Mouse (Mus musculus) hindbrain, embryonic 16.5 days (tissue): ENCODE results near the gene Fbxo2. TPM values are rescaled to one million over a fixed set of nuclear protein-coding genes. Genes with fewer than 3 reads are reported as not detected.
A peak's percentile ranks its signal among the peaks of the same experiment; 100 is the strongest.
"Not testable (repeated sequence)": the region's sequence is repeated elsewhere in the genome, so short reads cannot be mapped to it uniquely, and the experiment has no call there.

Experiments
- ATAC-seq: fragments of 200-750 bp; cut with Nextera tagmentation; 2 replicates; pipeline ENCODE4 v1.8.0; 2017; ENCODE audit warnings: moderate TSS enrichment, moderate library complexity
- H3K27ac ChIP-seq: fragments of 300-500 bp; sonication (generic); 2 replicates; pipeline ENCODE4 v1.5.1; 2014; ENCODE audit warnings: low read depth, mild to moderate bottlenecking, control low read depth, low read length, moderate library complexity
- H3K27me3 ChIP-seq: fragments of 300-500 bp; sonication (generic); replicated peaks from 2 replicates; pipeline ENCODE4 v1.6.1; 2014; ENCODE audit warnings: low read length; ENCODE audit not compliant: control insufficient read depth, insufficient read depth
- H3K36me3 ChIP-seq: fragments of 300-500 bp; sonication (generic); 2 replicates; pipeline ENCODE4 v1.6.1; 2014; ENCODE audit warnings: mild to moderate bottlenecking, low read length, moderate library complexity, mixed read lengths; ENCODE audit not compliant: control insufficient read depth, insufficient read depth
- H3K4me1 ChIP-seq: fragments of 300-500 bp; sonication (generic); 2 replicates; pipeline ENCODE4 v1.6.1; 2014; ENCODE audit warnings: low read depth, low read length; ENCODE audit not compliant: control insufficient read depth, insufficient read depth
- H3K4me2 ChIP-seq: fragments of 300-500 bp; sonication (generic); 2 replicates; pipeline ENCODE4 v1.6.1; 2014; ENCODE audit warnings: mild to moderate bottlenecking, low read length, control low read depth, moderate library complexity
- H3K4me3 ChIP-seq: fragments of 300-500 bp; sonication (generic); 2 replicates; pipeline ENCODE4 v1.5.1; 2014; ENCODE audit warnings: mild to moderate bottlenecking, low read length, control low read depth, moderate library complexity
- H3K9ac ChIP-seq: fragments of 300-500 bp; sonication (generic); 2 replicates; pipeline ENCODE4 v1.6.1; 2014; ENCODE audit warnings: low read depth, mild to moderate bottlenecking, control low read depth, low read length, moderate library complexity
- H3K9me3 ChIP-seq: fragments of 300-500 bp; sonication (generic); 2 replicates; pipeline ENCODE4 v1.6.1; 2014; ENCODE audit warnings: mild to moderate bottlenecking, low read length, moderate library complexity; ENCODE audit not compliant: control insufficient read depth
- whole genome bisulfite sequencing: fragments of 180-500 bp; shearing (Covaris S2); extraction: QIAGEN DNeasy Blood & Tissue Kit; methylation state at CpG from one replicate; pipeline ENCODE4 v1.1.7; 2014; 5-methylcytosine and 5-hydroxymethylcytosine counted together
- polyA plus RNA-seq: library from polyadenylated mRNA; unstranded; fragments of >200 nt; fragmentation: Nextera tagmentation; extraction: Ambion mirVana; gene quantifications from 2 replicates; pipeline ENCODE4 v1.2.1, GENCODE M21; 2015

The Fbxo2 gene
- polyA plus RNA-seq, 1 experiment from 2014 or later, result 31.1 TPM

DNA sequence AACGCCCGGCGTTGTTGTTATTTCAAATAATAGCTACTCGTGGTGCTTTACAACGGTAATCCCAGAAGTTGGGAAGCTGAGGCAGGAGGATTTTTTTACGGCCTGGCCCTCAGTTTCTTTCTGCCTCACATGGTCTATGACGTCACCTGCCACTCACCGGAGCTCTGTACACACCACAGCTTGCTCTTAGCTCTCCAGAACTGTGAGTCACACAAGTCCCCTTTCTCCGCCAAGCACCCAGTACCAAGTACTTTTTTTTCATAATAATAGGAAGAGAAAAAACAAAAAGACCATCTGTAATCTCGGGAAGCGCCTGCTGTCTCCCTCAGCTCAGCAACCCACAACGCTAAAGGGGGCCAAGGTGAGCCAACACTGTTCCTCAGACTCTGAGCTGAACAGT, 21.1 kb downstream of the Fbxo2 start:
- peaks cover 3% of the 10 kb centered on the region for H3K27me3 ChIP-seq

GRCm38 (mm10) chr4:148182363-148182762, 21.9 kb downstream of the Fbxo2 start:
- H3K27me3 ChIP-seq, result peaks cover 3% of the 10 kb centered on the region; the same call in 1 of the 2 replicates
- peak; percentile 26 for ATAC-seq
- peaks cover 3% of the 10 kb centered on the region; the same call in 1 of the 2 replicates for H3K4me1 ChIP-seq
- no peak overlapping the region for H3K27ac ChIP-seq
- H3K4me3 ChIP-seq, result no peak overlapping the region
- no peak overlapping the region for H3K4me2 ChIP-seq
- no peak overlapping the region for H3K9ac ChIP-seq
- H3K36me3 ChIP-seq, result no peaks in the 10 kb centered on the region
- 29% methylated on average over 8 of the region's 8 CpGs for WGBS
- no peaks in the 10 kb centered on the region for H3K9me3 ChIP-seq

More for the DNA sequence above, 21.1 kb downstream of the Fbxo2 start:
- Histone ChIP-seq H3K9ac (no peak overlapping the region), H3K36me3 (no peaks in the 10 kb centered on the region), H3K4me1 (peaks cover 3% of the 10 kb centered on the region; the same call in 1 of the 2 replicates), H3K9me3 (no peaks in the 10 kb centered on the region), H3K4me2 (no peak overlapping the region), H3K4me3 (no peak overlapping the region), H3K27ac (no peak overlapping the region)
- WGBS, result 91% methylated on average over 12 of the region's 12 CpGs
- no peak for ATAC-seq

GRCm38 (mm10) chr4:148184564-148184963, 24.1 kb downstream of the Fbxo2 start:
- H3K9ac ChIP-seq, result no peak overlapping the region
- no peaks in the 10 kb centered on the region for H3K36me3 ChIP-seq
- no peaks in the 10 kb centered on the region for H3K9me3 ChIP-seq
- no peak overlapping the region for H3K4me2 ChIP-seq
- no peaks in the 10 kb centered on the region for H3K27me3 ChIP-seq
- peaks cover 3% of the 10 kb centered on the region; the same call in 1 of the 2 replicates for H3K4me1 ChIP-seq
- no peak overlapping the region for H3K27ac ChIP-seq
- ATAC-seq, result 0 out of 2 replicates have a peak, but pooled peaks have one; percentile 32
- WGBS, result 28% methylated on average over 9 of the region's 9 CpGs
- H3K4me3 ChIP-seq, result no peak overlapping the region

GRCm38 (mm10) chr4:148185819-148186218, 25.4 kb downstream of the Fbxo2 start:
- 67% methylated on average over 4 of the region's 4 CpGs for WGBS
- no peak overlapping the region for H3K4me3 ChIP-seq
- no peak overlapping the region for H3K4me2 ChIP-seq
- peaks cover 3% of the 10 kb centered on the region; the same call in 1 of the 2 replicates for H3K4me1 ChIP-seq
- H3K9me3 ChIP-seq, result no peaks in the 10 kb centered on the region
- no peak overlapping the region for H3K9ac ChIP-seq
- H3K36me3 ChIP-seq, result no peaks in the 10 kb centered on the region
- no peak overlapping the region for H3K27ac ChIP-seq
- no peaks in the 10 kb centered on the region for H3K27me3 ChIP-seq
- ATAC-seq, result no peak

DNA sequence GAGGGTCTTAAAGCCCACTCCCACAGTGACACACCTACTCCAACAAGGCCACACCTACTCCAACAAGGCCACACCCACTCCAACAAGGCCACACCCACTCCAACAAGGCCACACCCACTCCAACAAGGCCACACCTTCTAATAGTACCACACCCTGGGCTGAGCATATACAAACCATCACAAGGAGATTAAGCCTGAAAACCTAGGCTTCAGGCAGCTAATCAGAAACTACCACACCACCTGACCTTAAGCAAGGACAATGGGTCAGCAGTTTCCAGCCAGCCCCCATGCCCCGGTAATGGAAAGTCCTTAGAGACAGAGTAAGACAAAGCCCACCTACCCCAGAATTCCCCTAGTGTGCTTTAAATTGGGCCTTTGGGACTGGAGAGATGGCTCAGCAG, 28.3 kb downstream of the Fbxo2 start:
- not testable (repeated sequence) for ATAC-seq, H3K27ac ChIP-seq, H3K9me3 ChIP-seq, H3K9ac ChIP-seq, H3K36me3 ChIP-seq, H3K4me1 ChIP-seq, H3K4me3 ChIP-seq, H3K27me3 ChIP-seq, H3K4me2 ChIP-seq
- WGBS, result 100% methylated on average over 1 of the region's 1 CpGs

- no peak overlapping the region for H3K9ac ChIP-seq
- H3K4me2 ChIP-seq, result no peak overlapping the region
- WGBS, result 33% methylated on average over 11 of the region's 11 CpGs
- ATAC-seq, result no peak
- peaks cover 4% of the 10 kb centered on the region; the same call in 1 of the 2 replicates for H3K4me1 ChIP-seq
- no peak overlapping the region for H3K4me3 ChIP-seq
- H3K36me3 ChIP-seq, result no peaks in the 10 kb centered on the region
- H3K27me3 ChIP-seq, result no peaks in the 10 kb centered on the region
- no peak overlapping the region for H3K27ac ChIP-seq
- H3K9me3 ChIP-seq, result no peaks in the 10 kb centered on the region
Measured at GRCm38 (mm10) chr4:148192707-148193245, 32.4 kb downstream of the Fbxo2 start.

- H3K27ac ChIP-seq, result no peak overlapping the region
- no peak overlapping the region for H3K4me3 ChIP-seq
- no peak overlapping the region for H3K4me2 ChIP-seq
- ATAC-seq, result no peak
- H3K4me1 ChIP-seq, result peaks cover 7% of the 10 kb centered on the region; the same call in 1 of the 2 replicates
- H3K9me3 ChIP-seq, result no peaks in the 10 kb centered on the region
- no peak overlapping the region for H3K9ac ChIP-seq
- no peaks in the 10 kb centered on the region for H3K36me3 ChIP-seq
- H3K27me3 ChIP-seq, result no peaks in the 10 kb centered on the region
Measured at GRCm38 (mm10) chr4:148194400-148194799, 34.0 kb downstream of the Fbxo2 start.

- Histone ChIP-seq H3K9me3 (no peaks in the 10 kb centered on the region), H3K27me3 (no peaks in the 10 kb centered on the region), H3K4me3 (no peak overlapping the region), H3K9ac (no peak overlapping the region), H3K36me3 (no peaks in the 10 kb centered on the region), H3K27ac (no peak overlapping the region), H3K4me1 (0 out of 2 replicates have a peak, but pooled peaks cover 3% of the 10 kb centered on the region), H3K4me2 (no peak overlapping the region)
- WGBS, result 31% methylated on average over 10 of the region's 10 CpGs
- no peak for ATAC-seq
Measured at GRCm38 (mm10) chr4:148198721-148199120, 38.3 kb downstream of the Fbxo2 start.

- no peak overlapping the region for H3K4me2 ChIP-seq
- H3K4me3 ChIP-seq, result no peak overlapping the region
- H3K27me3 ChIP-seq, result no peaks in the 10 kb centered on the region
- no peaks in the 10 kb centered on the region for H3K36me3 ChIP-seq
- H3K27ac ChIP-seq, result no peak overlapping the region
- ATAC-seq, result no peak
- no peak overlapping the region for H3K9ac ChIP-seq
- 0 out of 2 replicates have a peak, but pooled peaks cover 1% of the 10 kb centered on the region for H3K4me1 ChIP-seq
- H3K9me3 ChIP-seq, result no peaks in the 10 kb centered on the region
- 76% methylated on average over 2 of the region's 2 CpGs for WGBS
Measured at GRCm38 (mm10) chr4:148203557-148203956, 43.1 kb downstream of the Fbxo2 start.
